Mouse (Mus musculus) cerebellum, adult 9-10 months (tissue): ENCODE data around the gene Tep1.
"Not testable (repeated sequence)": the region's sequence is repeated elsewhere in the genome, so short reads cannot be mapped to it uniquely, and the experiment has no call there.

Experiments
- DNase-seq: peaks from one replicate; pipeline ENCODE4 v3.0.0; 2022

The Tep1 gene

DNA sequence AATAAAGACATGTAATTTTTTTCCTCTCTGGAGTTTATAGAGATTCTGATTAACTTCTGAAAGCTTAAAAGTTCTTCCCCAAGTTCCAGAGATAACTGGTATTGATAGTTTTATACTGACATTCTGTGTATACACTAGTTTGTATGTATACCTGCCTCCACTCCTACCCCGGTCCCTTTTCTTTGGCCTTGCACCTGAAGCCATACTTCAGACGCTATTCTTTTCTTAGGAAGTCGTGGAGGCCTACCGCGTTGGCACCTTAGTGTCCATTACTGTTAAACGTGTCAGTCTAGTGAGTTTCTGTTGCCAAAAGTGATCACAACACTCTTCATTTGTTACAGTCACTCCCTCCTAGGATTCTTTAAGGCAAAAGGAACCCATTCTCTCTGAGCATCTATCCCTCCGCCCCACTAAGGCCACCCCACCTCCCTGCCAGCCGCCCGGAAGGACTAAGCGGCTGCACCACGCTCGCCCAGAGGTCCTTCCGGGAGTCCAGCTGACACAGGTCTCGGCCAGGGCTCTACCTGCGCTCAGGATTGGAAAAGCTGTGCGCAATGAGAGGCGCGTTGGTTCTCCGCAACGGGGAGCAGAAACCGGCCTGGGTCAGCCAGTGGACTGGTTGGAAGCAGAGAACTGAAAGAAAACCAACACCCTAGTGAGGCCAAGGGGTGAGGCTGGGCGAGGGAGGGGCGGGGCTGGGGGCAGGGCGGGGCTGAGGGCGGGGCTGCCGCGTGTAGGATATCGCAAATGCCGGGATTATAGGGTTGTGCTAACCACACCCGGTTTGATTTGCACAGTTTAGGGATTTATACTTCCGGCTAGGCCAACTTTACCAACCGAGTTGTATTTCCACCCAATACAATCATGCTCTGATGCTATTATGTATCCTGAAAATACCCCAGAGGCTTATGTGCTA is at the start of gene Tep1:
TSS of gene Tep1 (minus strand) at position 672 of the 916 bp plus-strand sequence.
- DNase-seq = peak; percentile 83

DNA sequence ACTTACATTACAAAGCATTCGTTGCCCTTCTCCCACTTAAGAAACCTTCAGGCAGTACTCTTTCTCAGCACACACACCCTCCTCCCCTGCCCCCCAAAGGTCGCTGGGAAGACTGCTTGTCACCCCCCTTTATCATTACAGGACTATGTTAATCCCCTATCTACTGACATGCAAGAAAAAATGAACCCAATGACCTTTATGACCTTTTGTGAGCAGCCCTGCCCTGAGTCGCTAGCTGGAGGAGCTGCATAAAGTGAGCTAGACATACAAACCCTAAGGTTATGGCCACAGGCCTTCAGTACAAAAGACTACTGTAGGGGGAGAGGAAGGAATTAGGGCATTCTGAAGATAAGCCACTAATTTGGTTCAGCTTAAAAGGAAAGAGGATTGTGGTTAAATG is 41.0 kb upstream of the Tep1 start:
- DNase-seq = no peak

DNA sequence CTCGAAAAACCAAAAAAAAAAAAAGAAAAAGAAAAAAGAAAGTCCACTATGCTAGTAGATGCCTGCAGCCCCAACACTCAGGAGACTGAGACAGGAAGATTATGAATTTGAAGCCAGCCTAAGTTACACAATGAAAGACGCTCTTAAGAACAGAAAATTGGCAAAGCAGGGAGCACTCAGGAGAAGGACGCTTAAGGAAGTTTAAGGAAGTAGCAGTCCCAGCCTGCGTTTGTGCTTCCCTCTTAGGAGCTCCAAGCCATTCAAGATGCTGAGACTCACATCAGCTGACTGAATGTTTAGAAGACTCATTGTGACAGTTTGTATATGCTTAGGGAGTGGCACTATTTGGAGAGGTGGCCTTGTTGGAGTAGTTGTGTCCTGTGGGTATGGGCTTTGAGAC is 37.8 kb upstream of the Tep1 start:
- DNase-seq = no peak

DNA sequence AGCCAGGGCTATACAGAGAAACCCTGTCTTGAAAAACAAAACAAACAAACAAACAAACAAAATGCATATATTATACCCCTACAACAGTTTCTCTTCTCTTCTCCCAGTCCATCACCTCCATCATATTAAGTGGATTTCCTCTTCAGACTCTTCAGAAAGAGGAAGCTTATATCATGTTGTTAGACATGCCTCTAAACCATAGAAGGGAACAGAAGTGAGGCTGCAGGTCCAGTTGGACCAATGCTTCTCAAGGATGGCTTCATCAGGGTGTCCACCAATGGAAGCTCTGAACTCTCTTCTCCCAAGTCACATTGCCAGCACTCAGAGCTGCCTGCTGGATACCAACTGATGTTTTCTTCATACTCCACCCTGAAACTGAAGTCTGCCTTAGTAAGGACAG is 35.0 kb upstream of the Tep1 start:
- not testable (repeated sequence) for DNase-seq

DNA sequence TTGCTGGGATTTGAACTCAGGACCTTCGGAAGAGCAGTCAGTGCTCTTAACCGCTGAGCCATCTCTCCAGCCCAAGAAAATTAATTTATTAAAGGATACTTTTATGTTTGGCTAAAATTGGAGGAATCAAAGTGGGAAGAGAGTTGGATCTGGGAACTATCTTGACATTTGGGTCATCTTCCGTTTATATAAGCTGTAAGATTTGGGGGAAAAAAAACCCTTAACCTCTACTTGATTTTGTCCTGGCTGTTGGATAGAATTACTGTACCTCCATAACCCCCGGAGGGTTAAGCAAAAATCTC is 34.4 kb upstream of the Tep1 start:
- DNase-seq = no peak

DNA sequence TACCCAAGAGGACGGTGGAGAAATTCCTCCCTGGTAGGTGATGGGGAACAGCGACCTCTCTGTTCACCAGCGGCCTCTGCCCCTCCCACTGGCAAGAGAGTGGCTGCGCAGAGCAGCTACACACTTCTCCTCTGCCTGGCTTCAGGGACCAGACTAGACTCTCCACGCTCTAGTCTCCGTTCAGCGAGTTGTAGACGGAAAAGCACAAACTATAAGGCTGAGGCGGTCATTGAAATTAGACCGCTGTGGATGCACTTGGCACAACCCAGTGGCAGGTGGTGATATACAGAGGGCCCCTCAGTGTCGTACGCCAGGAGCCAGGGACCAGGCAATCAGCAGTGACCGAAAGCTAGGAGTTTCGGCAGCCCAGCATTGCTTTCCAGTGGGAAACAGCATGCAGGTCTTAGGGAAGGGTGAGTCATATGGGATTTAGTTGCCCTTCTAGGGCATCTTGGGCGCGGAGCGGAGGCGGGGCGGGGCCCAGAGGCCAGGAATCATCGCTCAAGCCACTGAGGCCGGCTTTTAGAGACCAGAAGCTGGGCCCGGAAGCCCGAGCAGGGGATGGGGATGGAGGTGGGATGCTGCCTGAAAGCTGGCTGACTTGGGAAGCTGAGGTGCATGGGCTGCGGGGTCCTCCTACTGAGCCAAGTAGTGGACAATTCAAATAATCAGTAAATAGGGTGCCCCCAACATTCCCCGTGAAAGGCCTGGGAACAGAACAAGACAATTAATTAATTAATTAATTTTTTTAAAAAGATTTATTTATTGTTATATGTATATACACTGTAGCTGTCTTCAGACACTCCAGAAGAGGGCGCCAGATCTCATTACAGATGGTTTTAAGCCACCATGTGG is 33.8 kb upstream of the Tep1 start:
- DNase-seq = peak; percentile 75

DNA sequence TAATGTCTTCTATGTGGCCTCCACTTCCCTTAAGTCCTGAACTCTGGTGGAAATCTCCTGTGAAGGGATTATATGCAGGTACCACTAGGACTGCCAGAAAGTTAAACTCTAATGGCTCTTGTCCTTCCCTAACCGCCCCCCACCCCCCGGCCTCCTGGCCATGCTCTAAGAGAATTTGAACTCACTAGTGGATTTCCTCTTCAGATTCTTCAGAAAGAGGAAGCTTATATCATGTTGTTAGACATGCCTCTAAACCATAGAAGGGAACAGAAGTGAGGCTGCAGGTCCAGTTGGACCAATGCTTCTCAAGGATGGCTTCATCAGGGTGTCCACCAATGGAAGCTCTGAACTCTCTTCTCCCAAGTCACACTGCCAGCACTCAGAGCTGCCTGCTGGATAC is 27.6 kb upstream of the Tep1 start:
- DNase-seq = not testable (repeated sequence)

DNA sequence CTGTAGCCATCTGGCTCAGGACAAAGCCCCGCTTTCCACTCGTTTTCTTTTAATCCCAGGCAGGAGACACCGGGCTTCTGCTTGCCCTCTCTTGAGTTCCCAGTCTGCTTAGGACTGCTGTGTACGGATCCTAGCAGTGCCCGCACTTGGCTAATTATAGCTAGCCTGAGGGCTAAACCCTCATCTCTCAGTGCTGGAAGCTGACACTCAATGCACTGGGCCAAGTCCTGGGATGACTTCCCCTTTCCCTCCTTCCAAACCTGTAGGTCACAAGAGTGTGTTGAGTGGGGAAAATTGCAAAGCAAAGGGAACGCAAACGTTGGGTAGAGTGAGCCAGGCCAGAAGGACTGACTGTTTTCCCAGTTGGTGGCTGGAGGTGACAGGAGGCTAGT is 27.0 kb upstream of the Tep1 start, which contains the start of gene Klhl33:
TSS of gene Klhl33 (minus strand) at position 134 of the 392 bp plus-strand sequence.
- DNase-seq = peak; percentile 71

DNA sequence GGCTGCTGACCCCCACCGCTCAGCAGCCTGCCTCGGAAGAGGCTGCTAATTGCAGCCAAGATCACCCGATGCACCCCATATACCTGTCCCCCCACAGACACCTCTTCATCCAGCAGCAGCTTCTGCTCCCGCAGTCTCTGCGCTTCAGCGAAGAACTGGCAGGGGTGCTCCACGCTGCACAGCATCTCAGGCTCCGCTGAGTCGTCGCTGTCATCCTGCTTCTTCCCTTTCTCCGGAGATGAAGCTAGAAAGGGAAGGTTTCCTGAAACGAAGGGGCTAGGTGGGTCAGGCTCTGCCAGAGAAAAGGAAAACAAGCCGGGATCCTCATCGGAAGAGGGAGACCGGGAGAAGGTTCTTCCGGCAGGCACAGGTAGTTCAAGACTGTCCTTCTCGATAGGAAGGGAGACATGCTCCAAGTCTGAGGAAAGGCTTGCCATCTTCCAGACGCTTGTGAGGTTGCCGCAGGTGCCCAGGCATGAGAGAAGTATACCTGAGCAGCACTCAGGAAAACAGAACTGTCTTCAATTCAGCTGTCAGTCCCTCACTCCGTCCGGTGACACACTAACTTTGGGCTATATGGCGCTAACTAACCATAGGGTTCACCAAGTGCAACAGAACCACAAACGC is 26.5 kb upstream of the Tep1 start:
- peak; percentile 70 for DNase-seq

DNA sequence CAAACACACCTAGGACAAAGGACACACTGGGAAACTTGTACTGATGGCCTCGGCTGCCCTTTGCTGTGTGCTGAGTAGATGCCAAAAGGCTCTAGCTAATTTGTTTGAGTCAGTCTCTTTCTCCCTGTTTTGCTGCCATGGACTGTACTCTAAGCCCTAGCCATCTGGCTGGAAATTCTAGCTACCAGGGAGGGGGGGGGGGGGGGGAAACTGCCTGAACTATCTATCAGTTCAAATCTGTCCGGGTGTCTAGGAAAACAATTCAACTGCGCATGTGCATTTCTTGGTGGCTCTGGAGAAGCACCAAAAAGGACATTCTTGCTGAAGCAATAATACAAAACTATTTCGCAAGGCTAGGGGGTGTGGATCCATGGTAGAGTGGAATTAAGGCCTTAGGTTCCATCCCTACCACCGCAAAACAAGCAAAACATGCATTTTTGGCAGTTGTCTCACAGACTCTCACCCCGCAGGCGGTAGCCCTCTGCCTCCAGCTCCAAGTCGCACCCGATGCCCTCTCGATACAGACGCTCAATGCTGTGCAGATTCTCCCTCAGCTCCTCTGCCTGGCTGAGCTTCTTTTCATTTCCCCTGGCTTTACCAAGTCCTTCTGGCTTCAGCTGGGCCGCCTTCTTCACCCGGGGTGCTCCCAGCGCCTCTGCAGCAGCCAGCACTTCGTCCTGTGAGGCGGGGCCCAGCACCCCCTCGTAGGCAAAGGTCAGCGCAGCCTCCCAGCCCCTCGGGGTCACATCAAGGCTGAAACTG is 25.8 kb upstream of the Tep1 start:
- DNase-seq = peak; percentile 92

DNA sequence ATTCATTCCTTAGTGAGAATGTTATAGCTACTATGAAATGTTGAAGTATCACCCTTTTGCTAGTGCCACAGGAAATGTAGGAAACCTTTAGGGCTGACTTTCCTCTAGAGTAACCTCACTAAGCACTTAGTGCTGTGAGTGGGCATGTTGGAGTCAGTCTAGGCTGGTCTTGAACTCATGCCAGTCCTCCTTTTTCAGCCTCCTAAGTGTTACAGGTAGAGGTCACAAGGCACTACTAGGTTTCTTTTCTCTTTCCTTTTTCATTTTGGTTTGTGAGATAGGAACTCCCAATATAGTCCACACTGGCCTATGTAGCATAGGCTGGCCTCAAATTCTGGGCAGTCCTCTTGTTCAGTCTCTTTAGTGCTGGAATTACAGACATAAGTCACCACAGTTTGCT is 25.0 kb upstream of the Tep1 start:
- peak; percentile 57 for DNase-seq

DNA sequence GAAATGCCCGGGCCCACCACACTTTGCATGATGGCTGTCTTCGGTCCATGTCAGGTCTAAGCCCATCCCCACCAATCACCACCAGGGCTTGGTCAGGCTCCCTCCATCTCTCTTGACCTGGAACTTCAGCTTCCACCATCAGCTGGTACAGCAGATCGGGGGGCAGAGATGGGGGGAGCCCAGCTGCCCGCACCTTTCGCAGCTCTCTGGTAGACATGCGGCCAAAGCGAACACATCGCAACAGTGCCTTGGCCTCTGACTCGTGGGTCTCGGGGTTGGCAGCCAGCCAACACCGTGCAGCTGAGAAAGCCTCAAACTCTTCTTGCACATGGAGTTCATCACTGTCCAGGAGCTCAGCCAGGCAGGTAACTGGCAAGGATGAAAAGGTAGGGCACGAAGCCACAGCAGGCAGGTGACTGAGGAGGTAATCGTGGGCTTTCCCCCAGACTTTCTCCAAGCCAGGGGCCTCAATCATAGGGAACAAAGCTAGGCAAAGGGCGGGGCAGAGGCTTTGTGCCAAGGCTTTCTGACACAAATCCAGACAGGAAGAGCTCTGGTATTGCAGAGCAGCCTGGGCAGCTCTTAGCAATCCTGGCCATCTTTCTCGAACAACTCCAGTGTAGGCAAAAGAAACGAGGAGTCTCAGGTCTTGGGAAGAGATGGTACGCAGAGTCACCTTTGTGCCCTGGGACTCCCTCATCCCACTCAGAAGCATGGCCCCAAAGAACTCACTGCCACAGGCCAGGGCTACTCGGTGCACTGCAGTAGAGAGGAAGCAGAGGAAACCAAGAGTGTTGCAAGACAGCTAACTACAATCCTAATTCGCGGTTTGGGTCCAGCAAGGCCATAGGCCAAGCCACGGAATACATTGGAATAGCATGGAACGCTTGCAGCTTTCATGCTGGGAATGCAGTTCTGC is 22.4 kb upstream of the Tep1 start:
- peak; percentile 52 for DNase-seq

DNA sequence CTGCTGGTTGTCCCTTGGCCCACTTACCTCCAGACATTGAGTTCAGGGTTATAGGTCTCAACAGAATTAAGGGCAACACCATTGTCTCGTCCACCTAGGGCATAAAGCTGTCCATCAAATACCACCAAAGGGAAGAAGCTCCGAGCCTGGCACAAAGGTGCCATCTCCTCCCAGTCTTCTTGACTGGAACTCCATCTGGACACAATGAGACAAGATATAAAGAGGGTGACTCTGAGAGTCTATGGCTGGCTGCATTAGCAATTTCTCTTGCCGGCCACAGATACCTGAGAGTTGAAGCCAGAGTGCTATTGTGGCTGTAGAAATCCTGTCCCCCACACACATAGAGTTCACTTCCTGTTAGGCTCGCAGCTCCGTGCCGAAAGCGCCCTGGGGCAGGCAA is 21.7 kb upstream of the Tep1 start:
- no peak for DNase-seq

DNA sequence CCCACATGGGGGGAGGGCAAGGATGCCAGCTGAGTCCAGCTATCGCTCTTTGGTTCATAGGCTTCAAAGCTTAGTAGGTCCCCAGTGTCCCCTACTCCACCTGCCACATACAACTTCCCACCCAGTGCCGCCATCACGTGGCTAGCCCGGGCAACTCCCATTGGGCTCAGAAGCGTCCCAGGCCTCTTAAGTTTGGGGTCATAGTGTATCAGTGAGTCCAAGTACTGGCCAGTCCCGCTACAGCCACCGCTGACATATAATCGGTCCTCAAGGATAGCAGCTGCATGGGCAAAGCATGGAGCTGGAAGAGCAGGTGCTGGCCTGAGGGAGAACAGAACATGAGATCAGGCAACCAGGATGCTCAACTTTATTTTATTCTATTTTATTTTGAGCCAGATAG is 21.3 kb upstream of the Tep1 start:
- DNase-seq = peak; percentile 20

DNA sequence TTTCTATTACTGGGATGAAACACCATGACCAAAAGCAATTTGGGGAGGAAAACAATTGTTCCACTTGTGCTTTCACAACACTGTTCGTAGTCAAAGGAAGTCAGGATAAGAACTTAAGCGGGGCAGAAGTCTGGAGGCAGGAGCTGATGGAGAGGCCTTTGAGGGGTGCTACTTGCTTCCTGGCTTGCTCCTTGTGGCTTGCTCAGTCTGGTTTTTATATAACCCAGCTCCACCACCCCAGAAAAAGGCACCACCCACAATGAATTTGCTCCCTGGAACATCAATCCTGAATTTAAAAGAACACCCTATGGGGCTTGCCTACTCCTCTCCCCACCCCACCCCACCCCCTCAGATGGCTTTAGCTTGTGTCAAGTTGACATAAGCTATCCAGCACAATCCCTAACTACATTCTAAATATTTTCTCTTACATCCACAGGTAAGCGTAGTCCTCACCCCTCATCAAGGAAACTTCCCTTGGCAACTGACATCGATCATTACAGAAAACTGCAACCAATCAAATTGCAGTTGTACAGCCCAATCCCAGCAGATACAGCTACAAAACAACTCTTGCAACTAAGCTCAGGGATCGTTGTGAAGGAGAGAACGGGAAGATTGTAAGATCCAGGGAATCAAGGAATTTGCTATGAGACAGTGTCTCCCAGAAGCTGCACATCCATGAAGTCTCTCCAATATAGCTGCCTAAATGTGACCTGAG is 6.0 kb upstream of the Tep1 start:
- DNase-seq = no peak

DNA sequence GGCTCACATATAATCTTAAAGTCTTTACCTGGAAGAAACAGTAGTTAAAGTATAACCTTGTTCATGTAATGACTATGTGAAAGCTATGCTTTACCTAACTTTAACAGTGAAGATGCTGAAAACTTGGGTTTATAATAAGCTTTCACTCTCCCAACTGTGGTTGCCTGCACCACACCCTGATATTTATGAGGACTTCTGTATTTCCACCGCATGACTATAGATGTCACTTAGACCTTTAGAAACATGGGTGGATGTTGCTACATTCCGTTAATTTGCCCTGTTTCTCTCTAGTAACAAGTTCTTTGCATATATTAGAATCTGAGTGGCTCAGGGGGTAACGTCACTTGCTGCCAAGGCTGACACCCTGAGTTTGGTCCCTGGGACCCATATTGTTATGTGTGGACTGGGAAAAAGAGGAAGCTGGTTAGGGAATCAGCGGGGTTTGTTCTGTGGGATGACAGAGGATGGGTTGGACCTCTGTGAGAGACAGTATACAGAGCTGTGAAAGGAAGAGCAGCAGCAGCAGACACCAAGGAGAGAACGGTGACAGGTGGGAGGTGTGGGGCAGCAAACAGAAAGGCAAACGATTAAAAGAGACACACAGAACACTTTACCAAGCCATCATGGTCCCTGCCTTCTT is 5.4 kb upstream of the Tep1 start:
- DNase-seq = no peak

DNA sequence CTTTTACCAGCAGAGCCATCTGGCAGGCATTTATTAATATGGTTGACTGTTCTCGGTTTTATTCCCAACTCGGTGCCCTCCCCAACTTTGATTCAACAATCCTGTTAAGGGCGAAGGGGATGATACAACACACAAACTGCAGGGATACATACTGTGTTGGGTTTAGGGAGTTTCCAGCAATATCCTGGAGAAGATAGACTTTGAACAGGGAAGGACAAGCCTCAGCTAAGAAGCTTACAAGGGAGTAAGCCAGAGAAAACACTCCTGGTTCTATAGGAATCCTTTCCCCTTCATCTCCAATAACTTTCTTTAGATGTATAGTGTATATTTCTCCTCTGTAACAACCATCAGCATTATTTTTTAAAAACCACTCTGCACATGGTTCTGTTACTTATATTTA is 4.8 kb upstream of the Tep1 start:
- no peak for DNase-seq

DNA sequence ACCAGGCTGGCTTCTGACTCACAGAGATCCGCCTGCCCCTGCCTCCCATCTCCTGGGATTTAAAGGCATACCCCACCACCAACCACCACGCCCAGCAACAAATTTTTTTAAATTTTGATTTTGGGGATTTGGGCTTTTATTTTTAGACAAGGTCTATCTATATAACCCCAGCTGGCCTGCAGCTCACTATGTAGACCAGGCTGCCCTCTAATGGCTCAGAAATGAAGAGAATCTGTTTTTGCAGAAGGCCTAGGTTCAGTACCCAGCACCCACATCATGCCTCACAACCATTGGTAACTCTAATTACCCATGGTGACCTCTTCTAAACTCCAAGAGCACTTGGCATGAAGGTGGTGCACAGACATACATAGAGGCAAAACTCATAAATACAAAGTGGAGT is 924 bp upstream of the Tep1 start:
- DNase-seq = peak; percentile 19

DNA sequence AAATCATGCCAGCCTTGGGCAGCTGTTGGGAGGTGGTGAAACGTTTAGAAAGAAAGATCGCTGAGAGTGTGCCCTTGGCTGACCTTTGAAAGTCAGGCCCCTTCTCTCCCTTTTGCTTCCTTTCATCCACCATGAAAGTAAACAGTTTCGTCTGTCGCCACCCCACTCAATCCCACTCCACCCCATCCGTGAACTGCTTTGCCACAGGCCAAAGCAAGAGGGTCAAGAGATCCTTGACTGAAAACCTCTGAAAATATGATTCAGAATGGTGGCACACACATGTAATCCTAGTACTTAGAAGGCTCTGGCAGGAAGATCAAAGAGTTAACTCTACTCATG is 414 bp upstream of the Tep1 start:
- DNase-seq = no peak

DNA sequence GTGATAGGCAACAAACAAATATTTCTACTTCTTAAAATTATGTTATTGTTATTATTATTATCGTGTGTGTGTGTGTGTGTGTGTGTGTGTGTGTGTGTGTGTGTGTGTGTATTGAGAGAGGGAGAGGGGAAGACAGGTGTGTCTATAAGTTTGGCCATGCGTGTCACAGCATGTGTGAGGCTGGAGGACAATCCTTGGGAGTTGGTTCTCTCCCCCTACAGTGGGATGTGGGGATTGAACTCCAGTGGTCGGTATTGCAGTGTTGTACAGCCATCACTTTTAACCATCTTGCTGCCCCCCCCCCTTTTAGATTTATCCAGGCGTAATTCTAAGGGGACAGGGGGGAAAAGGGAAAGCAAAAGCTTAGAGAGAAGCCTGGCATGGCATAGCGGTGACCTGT is 1.7 kb downstream of the Tep1 start:
- no peak for DNase-seq

DNA sequence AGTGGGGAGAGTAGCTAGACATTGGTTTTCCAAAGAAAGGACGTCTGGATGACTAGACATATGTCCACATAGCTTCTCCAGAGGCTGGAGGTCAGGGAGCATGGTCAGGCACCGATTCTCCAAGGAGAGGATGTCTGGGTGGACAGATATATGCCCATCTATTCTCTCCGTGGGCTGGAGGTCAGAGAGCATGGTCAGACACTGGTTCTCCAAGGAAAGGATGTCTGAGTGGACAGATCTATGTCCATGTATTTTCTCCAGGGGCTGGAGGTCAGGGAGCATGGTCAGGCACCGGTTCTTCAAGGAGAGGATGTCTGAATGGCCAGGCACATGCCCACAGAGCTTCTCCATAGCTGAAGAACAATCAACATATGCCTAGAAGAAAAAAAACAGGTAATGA is 2.1 kb downstream of the Tep1 start:
- no peak for DNase-seq
